Mouse (Mus musculus) hindbrain, embryonic 11.5 days (tissue): ENCODE results near the gene Sipa1. TPM values are rescaled to one million over a fixed set of nuclear protein-coding genes. Genes with fewer than 3 reads are reported as not detected.

Source experiments
- ATAC-seq: fragments of 200-750 bp; cut with Nextera tagmentation; 2 replicates; pipeline ENCODE4 v1.8.0; 2017; ENCODE audit warnings: mild to moderate bottlenecking, moderate TSS enrichment, moderate library complexity; ENCODE audit not compliant: low FRiP score
- DNase-seq: peaks from one replicate; pipeline ENCODE4 v3.0.0-alpha.2; 2015; ENCODE audit warnings: low spot score
- H3K27ac ChIP-seq: fragments of 300-500 bp; sonication (generic); 2 replicates; pipeline ENCODE4 v1.5.1; 2014; ENCODE audit warnings: mild to moderate bottlenecking, low read depth, low read length
- H3K27me3 ChIP-seq: fragments of 300-500 bp; sonication (generic); 2 replicates; pipeline ENCODE4 v1.6.1; 2014; ENCODE audit warnings: mild to moderate bottlenecking, low read length, moderate library complexity, mixed read lengths; ENCODE audit not compliant: control insufficient read depth, insufficient read depth
- H3K36me3 ChIP-seq: fragments of 300-500 bp; sonication (generic); 2 replicates; pipeline ENCODE4 v1.6.1; 2014; ENCODE audit warnings: mild to moderate bottlenecking, low read length, moderate library complexity, mixed read lengths; ENCODE audit not compliant: control insufficient read depth, insufficient read depth
- H3K4me1 ChIP-seq: fragments of 300-500 bp; sonication (generic); replicated peaks from 2 replicates; pipeline ENCODE4 v1.6.1; 2014; ENCODE audit warnings: low read length, mixed read lengths; ENCODE audit not compliant: control insufficient read depth, insufficient read depth
- H3K4me2 ChIP-seq: fragments of 300-500 bp; sonication (generic); replicated peaks from 2 replicates; pipeline ENCODE4 v1.6.1; 2014; ENCODE audit warnings: mild to moderate bottlenecking, low read depth, low read length
- H3K4me3 ChIP-seq: fragments of 300-500 bp; sonication (generic); 2 replicates; pipeline ENCODE4 v1.5.1; 2014; ENCODE audit warnings: low read depth, low read length
- H3K9ac ChIP-seq: fragments of 300-500 bp; sonication (generic); 2 replicates; pipeline ENCODE4 v1.6.1; 2014; ENCODE audit warnings: low read depth, low read length
- H3K9me3 ChIP-seq: fragments of 300-500 bp; sonication (generic); 2 replicates; pipeline ENCODE4 v1.6.1; 2016; ENCODE audit warnings: low read length; ENCODE audit not compliant: control insufficient read depth
- WGBS: fragments of 180-500 bp; shearing (Covaris S2); extraction: QIAGEN DNeasy Blood & Tissue Kit; methylation state at CpG from one replicate; pipeline ENCODE4 v1.1.7; 2014; 5-methylcytosine and 5-hydroxymethylcytosine counted together
- polyA plus RNA-seq: library from polyadenylated mRNA; unstranded; fragments of >200 nt; fragmentation: Nextera tagmentation; extraction: Ambion mirVana; gene quantifications from 2 replicates; pipeline ENCODE4 v1.2.1, GENCODE M21; 2014

The Sipa1 gene
- polyA plus RNA-seq, 1 experiment from 2014 or later: 8.2 TPM

GRCm38 (mm10) chr19:5695849-5696462, 32.4 kb upstream of the Sipa1 start:
- peak overlapping the region; percentile 26 for H3K4me3 ChIP-seq

GRCm38 (mm10) chr19:5693801-5694200, 30.3 kb upstream of the Sipa1 start:
- DNase-seq (no peak), ATAC-seq (no peak)
- Histone ChIP-seq H3K36me3 (peaks cover 5% of the 10 kb centered on the region; the same call in 1 of the 2 replicates), H3K27me3 (peaks cover 7% of the 10 kb centered on the region; the same call in 1 of the 2 replicates), H3K9ac (no peak overlapping the region), H3K9me3 (no peaks in the 10 kb centered on the region), H3K4me1 (peaks cover 14% of the 10 kb centered on the region; the same call in 1 of the 2 replicates), H3K27ac (no peak overlapping the region), H3K4me3 (no peak overlapping the region), H3K4me2 (no peak overlapping the region)
- WGBS: 89% methylated on average over 6 of the region's 6 CpGs

More at GRCm38 (mm10) chr19:5695849-5696462, 32.4 kb upstream of the Sipa1 start:
- WGBS: 14% methylated on average over 41 of the region's 41 CpGs
- ATAC-seq: peak; percentile 49; the same call in 1 of the 2 replicates
- peak; percentile 69 for DNase-seq
- H3K4me2 ChIP-seq: peak overlapping the region; percentile 46
- H3K4me1 ChIP-seq: peaks cover 11% of the 10 kb centered on the region; the same call in 1 of the 2 replicates
- H3K9ac ChIP-seq: peak overlapping the region; percentile 28; the same call in 1 of the 2 replicates
- peaks cover 8% of the 10 kb centered on the region; the same call in 1 of the 2 replicates for H3K36me3 ChIP-seq
- H3K9me3 ChIP-seq: no peaks in the 10 kb centered on the region
- H3K27ac ChIP-seq: no peak overlapping the region
- peaks cover 7% of the 10 kb centered on the region; the same call in 1 of the 2 replicates for H3K27me3 ChIP-seq

- Histone ChIP-seq H3K4me2 (peak overlapping the region; percentile 96; the same call in 1 of the 2 replicates), H3K4me1 (peaks cover 14% of the 10 kb centered on the region; the same call in 1 of the 2 replicates), H3K27me3 (peaks cover 7% of the 10 kb centered on the region; the same call in 1 of the 2 replicates), H3K27ac (peak overlapping the region; percentile 19; the same call in 1 of the 2 replicates), H3K4me3 (no peak overlapping the region), H3K9me3 (no peaks in the 10 kb centered on the region), H3K36me3 (peaks cover 3% of the 10 kb centered on the region; the same call in 1 of the 2 replicates), H3K9ac (no peak overlapping the region)
- 83% methylated on average over 10 of the region's 10 CpGs for WGBS
- ATAC-seq (no peak), DNase-seq (no peak)
Observed at GRCm38 (mm10) chr19:5692913-5693396, 29.4 kb upstream of the Sipa1 start.

- Histone ChIP-seq H3K4me3 (peak overlapping the region; percentile 88; the same call in 1 of the 2 replicates), H3K4me2 (peak overlapping the region; percentile 96), H3K4me1 (peaks cover 16% of the 10 kb centered on the region; the same call in 1 of the 2 replicates), H3K36me3 (no peaks in the 10 kb centered on the region; the same call in 1 of the 2 replicates), H3K27ac (peak overlapping the region; percentile 19), H3K9me3 (no peaks in the 10 kb centered on the region), H3K9ac (peak overlapping the region; percentile 37), H3K27me3 (peaks cover 7% of the 10 kb centered on the region; the same call in 1 of the 2 replicates)
- 72% methylated on average over 10 of the region's 10 CpGs for WGBS
- DNase-seq (no peak), ATAC-seq (no peak)
Observed at GRCm38 (mm10) chr19:5692086-5692912, 28.8 kb upstream of the Sipa1 start.

- peak overlapping the region; percentile 88 for H3K4me3 ChIP-seq
- H3K9me3 ChIP-seq: no peaks in the 10 kb centered on the region
- H3K4me1 ChIP-seq: peaks cover 17% of the 10 kb centered on the region; the same call in 1 of the 2 replicates
- WGBS: 80% methylated on average over 5 of the region's 5 CpGs
- no peaks in the 10 kb centered on the region for H3K36me3 ChIP-seq
- no peak for ATAC-seq
- no peak overlapping the region for H3K27ac ChIP-seq
- no peak for DNase-seq
- peak overlapping the region; percentile 96 for H3K4me2 ChIP-seq
- H3K9ac ChIP-seq: peak overlapping the region; percentile 31; the same call in 1 of the 2 replicates
- H3K27me3 ChIP-seq: peaks cover 7% of the 10 kb centered on the region; the same call in 1 of the 2 replicates
Observed at GRCm38 (mm10) chr19:5691601-5692000, 28.1 kb upstream of the Sipa1 start.

- DNase-seq: no peak
- WGBS: 76% methylated on average over 15 of the region's 15 CpGs
- peaks cover 5% of the 10 kb centered on the region; the same call in 1 of the 2 replicates for H3K27me3 ChIP-seq
- H3K4me2 ChIP-seq: peak overlapping the region; percentile 96
- no peak for ATAC-seq
- peak overlapping the region; percentile 88 for H3K4me3 ChIP-seq
- peak overlapping the region; percentile 87 for H3K9ac ChIP-seq
- H3K9me3 ChIP-seq: no peaks in the 10 kb centered on the region
- H3K27ac ChIP-seq: no peak overlapping the region
- peaks cover 17% of the 10 kb centered on the region; the same call in 1 of the 2 replicates for H3K4me1 ChIP-seq
- H3K36me3 ChIP-seq: peaks cover 4% of the 10 kb centered on the region; the same call in 1 of the 2 replicates
Observed at GRCm38 (mm10) chr19:5690343-5690735, 26.8 kb upstream of the Sipa1 start.

- no peaks in the 10 kb centered on the region for H3K9me3 ChIP-seq
- H3K9ac ChIP-seq: peak overlapping the region; percentile 87
- WGBS: 13% methylated on average over 41 of the region's 42 CpGs
- peak overlapping the region; percentile 65 for H3K27ac ChIP-seq
- H3K4me1 ChIP-seq: peaks cover 17% of the 10 kb centered on the region; the same call in 1 of the 2 replicates
- peaks cover 10% of the 10 kb centered on the region for H3K36me3 ChIP-seq
- DNase-seq (peak; percentile 77), ATAC-seq (peak; percentile 17; the same call in 1 of the 2 replicates)
- peak overlapping the region; percentile 88 for H3K4me3 ChIP-seq
- no peaks in the 10 kb centered on the region for H3K27me3 ChIP-seq
- H3K4me2 ChIP-seq: peak overlapping the region; percentile 96
Observed at GRCm38 (mm10) chr19:5689565-5690342, 26.2 kb upstream of the Sipa1 start.

GRCm38 (mm10) chr19:5689088-5689428, 25.6 kb upstream of the Sipa1 start:
- peak overlapping the region; percentile 65 for H3K27ac ChIP-seq
- H3K4me1 ChIP-seq: peaks cover 17% of the 10 kb centered on the region; the same call in 1 of the 2 replicates
- peak overlapping the region; percentile 87 for H3K9ac ChIP-seq
- no peaks in the 10 kb centered on the region for H3K27me3 ChIP-seq
- DNase-seq (no peak), ATAC-seq (no peak)
- H3K4me2 ChIP-seq: peak overlapping the region; percentile 96
- no peaks in the 10 kb centered on the region for H3K9me3 ChIP-seq
- peaks cover 10% of the 10 kb centered on the region for H3K36me3 ChIP-seq
- WGBS: under 1% methylated on average over 7 of the region's 7 CpGs
- H3K4me3 ChIP-seq: peak overlapping the region; percentile 88
